Mouse (Mus musculus): Measurements from ENCODE around the gene Nectin4. TPM values are rescaled to one million over a fixed set of nuclear protein-coding genes. Genes with fewer than 3 reads are reported as not detected.

Gene Nectin4
- polyA plus RNA-seq, 1 experiment: 3.2 TPM

DNA sequence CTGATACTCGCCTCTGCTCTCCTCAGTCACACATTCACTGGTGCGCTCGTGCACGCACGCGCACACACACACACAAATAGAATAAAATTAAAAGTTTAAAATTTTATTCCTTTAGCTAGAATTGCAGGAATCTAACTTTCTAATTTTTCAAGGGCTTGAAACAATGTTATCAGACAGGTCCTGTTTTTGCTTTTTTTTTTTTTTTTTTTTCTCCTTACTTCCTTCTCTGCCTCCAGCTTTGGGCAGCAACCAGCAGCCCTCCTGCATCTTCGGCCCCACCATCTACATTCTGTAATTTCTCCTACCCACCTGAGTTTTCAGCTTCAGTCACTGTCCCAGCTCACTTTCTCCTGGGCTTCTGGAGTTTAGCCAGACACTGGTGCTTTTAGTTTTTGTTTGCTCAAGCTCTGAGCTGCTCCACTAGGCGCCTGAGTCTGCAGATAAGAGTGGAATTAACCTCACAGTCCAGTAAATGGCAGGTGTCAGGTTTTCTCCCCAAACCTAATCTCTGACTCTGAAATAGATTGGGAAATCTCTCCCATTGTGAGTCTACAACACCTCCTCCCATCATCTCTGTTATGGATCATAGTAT is 52.7 kb downstream of the Nectin4 start:
- H3K27ac ChIP-seq (ENCODE audit: insufficient read depth, low read length): no peak overlapping the region
- no peak overlapping the region for H3K4me3 ChIP-seq (ENCODE audit: insufficient read depth, low read length)
- TF ChIP-seq POLR2A (IDR thresholded peaks at IDR 0.05; ENCODE audit: extremely low read depth, insufficient read depth, low read length) (no peak), CTCF (IDR thresholded peaks at IDR 0.05; ENCODE audit: extremely low read depth, insufficient read depth, low read length) (no peak)
- no peaks in the 10 kb centered on the region for H3K4me1 ChIP-seq (ENCODE audit: control insufficient read depth, insufficient read depth, low read length)

DNA sequence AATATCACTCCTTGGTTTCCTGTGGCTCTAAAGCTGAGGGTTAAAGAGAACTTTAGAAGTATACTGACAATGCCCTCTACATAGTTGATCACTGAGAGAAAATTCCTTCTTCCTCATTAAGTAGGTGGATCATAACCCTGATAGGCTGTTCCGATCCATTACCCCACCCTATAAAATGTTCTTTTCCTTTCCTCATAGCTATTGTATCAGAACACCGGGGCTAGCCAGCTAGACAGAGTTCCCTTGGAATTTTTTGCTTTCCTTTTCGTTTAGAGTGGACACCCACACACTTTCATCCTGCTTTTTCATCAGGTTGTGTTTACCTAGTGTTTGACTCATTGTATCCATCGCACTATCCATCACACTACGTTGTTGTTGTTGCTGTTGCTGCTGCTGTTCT is 54.7 kb downstream of the Nectin4 start:
- H3K4me3 ChIP-seq (ENCODE audit: insufficient read depth, low read length): no peak overlapping the region
- no peaks in the 10 kb centered on the region for H3K4me1 ChIP-seq (ENCODE audit: control insufficient read depth, insufficient read depth, low read length)
- TF ChIP-seq POLR2A (IDR thresholded peaks at IDR 0.05; ENCODE audit: extremely low read depth, insufficient read depth, low read length) (no peak), CTCF (IDR thresholded peaks at IDR 0.05; ENCODE audit: extremely low read depth, insufficient read depth, low read length) (no peak)
- no peak overlapping the region for H3K27ac ChIP-seq (ENCODE audit: insufficient read depth, low read length)

DNA sequence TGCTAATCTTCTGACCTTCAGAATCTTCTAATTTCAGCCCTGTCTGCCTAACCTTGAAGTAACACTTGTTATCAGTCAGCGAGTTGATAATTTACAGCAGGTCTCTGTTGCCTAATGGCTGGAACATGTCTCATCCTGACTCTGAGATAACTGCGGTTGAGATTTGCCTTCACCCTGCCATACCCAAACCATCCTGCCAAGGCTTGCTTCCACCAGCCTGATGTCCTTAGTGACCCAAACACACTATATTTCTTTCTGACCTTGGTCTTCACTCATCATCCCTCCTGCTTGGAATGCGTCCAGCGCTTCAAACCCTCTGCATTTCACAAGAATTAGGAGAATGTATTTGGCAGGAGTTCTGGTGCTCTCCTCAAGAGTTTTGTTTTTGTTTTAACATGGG is 55.2 kb downstream of the Nectin4 start:
- TF ChIP-seq CTCF (IDR thresholded peaks at IDR 0.05; ENCODE audit: extremely low read depth, insufficient read depth, low read length): no peak
- TF ChIP-seq POLR2A (IDR thresholded peaks at IDR 0.05; ENCODE audit: extremely low read depth, insufficient read depth, low read length): no peak
- no peaks in the 10 kb centered on the region for H3K4me1 ChIP-seq (ENCODE audit: control insufficient read depth, insufficient read depth, low read length)
- H3K4me3 ChIP-seq (ENCODE audit: insufficient read depth, low read length): no peak overlapping the region
- H3K27ac ChIP-seq (ENCODE audit: insufficient read depth, low read length): no peak overlapping the region

DNA sequence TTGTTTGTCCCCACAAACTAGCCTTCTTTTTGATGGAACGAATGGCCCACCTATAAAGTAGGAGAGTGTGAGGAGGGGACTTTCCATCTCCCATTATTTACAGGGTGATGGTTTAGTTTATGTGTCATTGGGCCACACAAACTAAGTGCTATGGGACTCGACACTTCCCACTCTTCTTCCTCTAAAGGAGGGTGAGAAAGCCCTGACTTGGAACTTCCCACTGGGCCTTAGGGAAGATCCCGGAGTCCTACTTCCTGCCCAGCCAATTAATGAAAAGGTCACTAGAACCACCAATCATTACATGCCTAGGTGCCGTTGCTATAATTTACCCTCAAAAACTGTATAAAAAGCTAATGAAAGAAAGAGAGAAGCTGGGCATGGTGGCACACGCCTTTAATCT is 62.3 kb downstream of the Nectin4 start:
- H3K4me1 ChIP-seq (ENCODE audit: control insufficient read depth, insufficient read depth, low read length): no peaks in the 10 kb centered on the region
- no peak for TF ChIP-seq POLR2A (IDR thresholded peaks at IDR 0.05; ENCODE audit: extremely low read depth, insufficient read depth, low read length)
- TF ChIP-seq CTCF (IDR thresholded peaks at IDR 0.05; ENCODE audit: extremely low read depth, insufficient read depth, low read length): no peak
- H3K4me3 ChIP-seq (ENCODE audit: insufficient read depth, low read length): no peak overlapping the region
- H3K27ac ChIP-seq (ENCODE audit: insufficient read depth, low read length): no peak overlapping the region

DNA sequence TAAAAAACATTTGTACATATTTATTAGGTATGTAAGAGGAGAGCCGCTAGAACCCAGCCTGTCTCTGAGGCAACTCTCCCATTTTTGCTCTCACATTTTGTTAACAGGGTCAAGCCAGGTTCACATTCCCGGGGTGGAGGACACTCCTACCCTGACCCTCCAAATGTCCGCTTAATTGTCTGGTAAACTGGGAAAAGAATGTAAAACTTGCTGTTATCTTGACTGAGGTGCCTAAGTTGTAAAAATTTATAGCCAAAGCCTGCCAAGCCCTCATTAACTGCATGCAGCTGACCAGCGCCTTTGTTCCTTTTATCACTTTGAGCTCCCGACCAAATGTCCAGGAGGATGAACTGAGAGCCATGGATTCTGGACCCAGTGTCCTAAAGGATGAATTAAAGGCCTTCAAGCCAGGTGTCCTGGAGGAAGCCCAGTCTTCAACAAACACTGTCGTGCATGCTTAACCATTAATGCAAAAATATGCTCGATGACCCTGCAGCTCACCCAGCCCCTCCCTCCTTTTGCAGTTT is 65.5 kb downstream of the Nectin4 start:
- Histone ChIP-seq H3K27ac (ENCODE audit: insufficient read depth, low read length) (no peak overlapping the region), H3K4me3 (ENCODE audit: insufficient read depth, low read length) (no peak overlapping the region), H3K4me1 (ENCODE audit: control insufficient read depth, insufficient read depth, low read length) (no peaks in the 10 kb centered on the region)
- TF ChIP-seq POLR2A (IDR thresholded peaks at IDR 0.05; ENCODE audit: extremely low read depth, insufficient read depth, low read length): no peak
- no peak for TF ChIP-seq CTCF (IDR thresholded peaks at IDR 0.05; ENCODE audit: extremely low read depth, insufficient read depth, low read length)

GRCm38 (mm10) chr1:171435974-171436373 is 66.1 kb downstream of the Nectin4 start:
- H3K4me3 ChIP-seq (ENCODE audit: insufficient read depth, low read length): no peak overlapping the region
- H3K27ac ChIP-seq (ENCODE audit: insufficient read depth, low read length): no peak overlapping the region
- no peaks in the 10 kb centered on the region for H3K4me1 ChIP-seq (ENCODE audit: control insufficient read depth, insufficient read depth, low read length)
- no peak for TF ChIP-seq CTCF (IDR thresholded peaks at IDR 0.05; ENCODE audit: extremely low read depth, insufficient read depth, low read length)
- no peak for TF ChIP-seq POLR2A (IDR thresholded peaks at IDR 0.05; ENCODE audit: extremely low read depth, insufficient read depth, low read length)

GRCm38 (mm10) chr1:171437264-171438013 is 67.5 kb downstream of the Nectin4 start, which contains the start of gene F11r:
TSS of gene F11r (plus strand) at chr1:171437535.
- no peaks in the 10 kb centered on the region for H3K4me1 ChIP-seq (ENCODE audit: control insufficient read depth, insufficient read depth, low read length)
- no peak for TF ChIP-seq CTCF (IDR thresholded peaks at IDR 0.05; ENCODE audit: extremely low read depth, insufficient read depth, low read length)
- TF ChIP-seq POLR2A (IDR thresholded peaks at IDR 0.05; ENCODE audit: extremely low read depth, insufficient read depth, low read length): 0 out of 2 replicates have a peak, but pooled peaks have one; percentile 24
- peak within 1 kb of the TSS; percentile 29 for H3K4me3 ChIP-seq (ENCODE audit: insufficient read depth, low read length)
- peak within 1 kb of the TSS; percentile 12 for H3K27ac ChIP-seq (ENCODE audit: insufficient read depth, low read length)

Other genes starting within 250 kb of the Nectin4 start
- 219 and 242 TPM in 2 replicates for gene Sdhc, start 219.5 kb upstream of the Nectin4 start, polyA plus RNA-seq (2012; rRNA removed)
- 0.13 and 0.19 TPM in 2 replicates for gene Mpz, start 219.4 kb upstream of the Nectin4 start, polyA plus RNA-seq (2012; rRNA removed)
- 109 and 168 TPM in 2 replicates for gene Pcp4l1, start 173.8 kb upstream of the Nectin4 start, polyA plus RNA-seq (2012; rRNA removed)
- 0.11 and 0.15 TPM in 2 replicates for gene Nr1i3, start 156.1 kb upstream of the Nectin4 start, polyA plus RNA-seq (2012; rRNA removed)
- gene Tomm40l, start 147.6 kb upstream of the Nectin4 start, polyA plus RNA-seq (2012; rRNA removed): 82.2 and 94.6 TPM in 2 replicates
- 2.8 and 3.0 TPM in 2 replicates for gene Apoa2, start 145.0 kb upstream of the Nectin4 start, polyA plus RNA-seq (2012; rRNA removed)
- gene Fcer1g, start 135.7 kb upstream of the Nectin4 start, polyA plus RNA-seq (2012; rRNA removed): 35.9 and 40.7 TPM in 2 replicates
- 14.4 and 20.1 TPM in 2 replicates for gene Adamts4, start 119.7 kb upstream of the Nectin4 start, polyA plus RNA-seq (2012; rRNA removed)
- 202 and 215 TPM in 2 replicates for gene Ndufs2, start 118.7 kb upstream of the Nectin4 start, polyA plus RNA-seq (2012; rRNA removed)
- 73.7 and 74.1 TPM in 2 replicates for gene B4galt3, start 99.8 kb upstream of the Nectin4 start, polyA plus RNA-seq (2012; rRNA removed)
- gene Ppox, start 88.9 kb upstream of the Nectin4 start, polyA plus RNA-seq (2012; rRNA removed): 72.1 and 76.9 TPM in 2 replicates
- 70.2 TPM in 2 replicates for gene Usp21, start 82.1 kb upstream of the Nectin4 start, polyA plus RNA-seq (2012; rRNA removed)
- 93.9 and 98.8 TPM in 2 replicates for gene Ufc1, start 75.1 kb upstream of the Nectin4 start, polyA plus RNA-seq (2012; rRNA removed)
- 45.0 and 50.2 TPM in 2 replicates for gene Dedd, start 41.0 kb upstream of the Nectin4 start, polyA plus RNA-seq (2012; rRNA removed)
- 71.3 and 77.3 TPM in 2 replicates for gene Nit1, start 24.5 kb upstream of the Nectin4 start, polyA plus RNA-seq (2012; rRNA removed)
- gene Pfdn2, start 24.4 kb upstream of the Nectin4 start, polyA plus RNA-seq (2012; rRNA removed): 138 and 141 TPM in 2 replicates
- 8.8 and 10.4 TPM in 2 replicates for gene Klhdc9, start 9.3 kb upstream of the Nectin4 start, polyA plus RNA-seq (2012; rRNA removed)
- 1.6 and 2.1 TPM in 2 replicates for gene Arhgap30, start 18.9 kb downstream of the Nectin4 start, polyA plus RNA-seq (2012; rRNA removed)
- gene Usf1, start 41.2 kb downstream of the Nectin4 start, polyA plus RNA-seq (2012; rRNA removed): 99.2 and 102 TPM in 2 replicates
- gene Tstd1, start 48.8 kb downstream of the Nectin4 start, polyA plus RNA-seq (2012; rRNA removed): 2.1 TPM in 2 replicates
- gene F11r, start 67.4 kb downstream of the Nectin4 start, polyA plus RNA-seq (2012; rRNA removed): 8.0 and 9.0 TPM in 2 replicates
- gene Alyref2, start 133.4 kb downstream of the Nectin4 start, polyA plus RNA-seq (2012; rRNA removed): 5.4 and 7.9 TPM in 2 replicates
- not detected in 2 replicates for gene Itln1, start 165.2 kb downstream of the Nectin4 start, polyA plus RNA-seq (2012; rRNA removed)
- 0.06 TPM in 1 of 2 replicates, not detected in the other for gene Cd244a, start 189.1 kb downstream of the Nectin4 start, polyA plus RNA-seq (2012; rRNA removed)
- gene Ly9, start 237.3 kb downstream of the Nectin4 start, polyA plus RNA-seq (2012; rRNA removed): 0.26 and 0.27 TPM in 2 replicates